Mouse (Mus musculus) large intestine, adult 2 months (tissue): ENCODE results near the gene Gm10277. TPM values are rescaled to one million over a fixed set of nuclear protein-coding genes. Genes with fewer than 3 reads are reported as not detected.
"Not testable (repeated sequence)": the region's sequence is repeated elsewhere in the genome, so short reads cannot be mapped to it uniquely, and the experiment has no call there.

ENCODE experiments used
- DNase-seq: peaks from one replicate; pipeline ENCODE4 v3.0.0-alpha.2; 2012; ENCODE audit warnings: low read depth, low spot score
- WGBS: fragments of 180-500 bp; shearing (Covaris S2); methylation state at CpG from one replicate; pipeline ENCODE4 v1.1.7; 2018; 5-methylcytosine and 5-hydroxymethylcytosine counted together
- polyA plus RNA-seq: library from polyadenylated mRNA; depleted of rRNA; stranded (reverse); fragments of >200 nt; gene quantifications from 2 replicates; pipeline ENCODE4 v1.2.3, GENCODE M21; 2012

Gm10277 gene
- polyA plus RNA-seq, 1 experiment, result 0.02 TPM

GRCm38 (mm10) chr11:77779240-77779639 lies 8.3 kb downstream of the Gm10277 start:
- DNase-seq, result no peak
- WGBS, result 81% methylated on average over 1 of the region's 1 CpGs

GRCm38 (mm10) chr11:77777937-77778336 lies 9.6 kb downstream of the Gm10277 start:
- 96% methylated on average over 17 of the region's 17 CpGs for WGBS
- DNase-seq, result no peak

- DNase-seq, result no peak
- 93% methylated on average over 17 of the region's 17 CpGs for WGBS
These were observed 10.1 kb downstream of the Gm10277 start for GRCm38 (mm10) chr11:77777436-77777835.

GRCm38 (mm10) chr11:77775701-77776400 lies 11.7 kb downstream of the Gm10277 start:
- DNase-seq, result no peak
- WGBS, result 70% methylated on average over 9 of the region's 9 CpGs

- DNase-seq, result no peak
These were observed 15.5 kb downstream of the Gm10277 start for GRCm38 (mm10) chr11:77771879-77772713.

GRCm38 (mm10) chr11:77770346-77770745 lies 17.2 kb downstream of the Gm10277 start:
- no peak for DNase-seq
- 58% methylated on average over 8 of the region's 8 CpGs for WGBS

More at GRCm38 (mm10) chr11:77771879-77772713, 15.5 kb downstream of the Gm10277 start:
- WGBS, result 32% methylated on average over 8 of the region's 8 CpGs

- 79% methylated on average over 4 of the region's 4 CpGs for WGBS
These were observed 18.1 kb downstream of the Gm10277 start for GRCm38 (mm10) chr11:77769496-77769895.

GRCm38 (mm10) chr11:77766351-77767001 lies 21.1 kb downstream of the Gm10277 start:
- DNase-seq, result no peak
- WGBS, result 5% methylated on average over 35 of the region's 35 CpGs

More at GRCm38 (mm10) chr11:77769496-77769895, 18.1 kb downstream of the Gm10277 start:
- no peak for DNase-seq

- whole genome bisulfite sequencing, result 24% methylated on average over 4 of the region's 4 CpGs
- no peak for DNase-seq
These were observed 22.1 kb downstream of the Gm10277 start for GRCm38 (mm10) chr11:77765459-77765777.

GRCm38 (mm10) chr11:77764694-77765458 lies 22.7 kb downstream of the Gm10277 start:
- WGBS, result 28% methylated on average over 9 of the region's 9 CpGs

GRCm38 (mm10) chr11:77763673-77764340 lies 23.7 kb downstream of the Gm10277 start:
- DNase-seq, result no peak
- WGBS, result 6% methylated on average over 26 of the region's 26 CpGs

More at GRCm38 (mm10) chr11:77764694-77765458, 22.7 kb downstream of the Gm10277 start:
- DNase-seq, result no peak

- WGBS, result 3% methylated on average over 78 of the region's 79 CpGs
- DNase-seq, result no peak
These were observed 24.5 kb downstream of the Gm10277 start, which contains the start of gene Myo18a for GRCm38 (mm10) chr11:77762783-77763672. TSS of gene Myo18a (plus strand) at chr11:77763246.

GRCm38 (mm10) chr11:77760031-77760430 lies 27.5 kb downstream of the Gm10277 start:
- WGBS, result 90% methylated on average over 4 of the region's 4 CpGs
- DNase-seq, result no peak

GRCm38 (mm10) chr11:77753469-77753868 lies 34.1 kb downstream of the Gm10277 start:
- WGBS, result 85% methylated on average over 3 of the region's 3 CpGs
- DNase-seq, result no peak

GRCm38 (mm10) chr11:77752525-77752924 lies 35.0 kb downstream of the Gm10277 start:
- 73% methylated on average over 5 of the region's 5 CpGs for WGBS
- DNase-seq, result no peak

GRCm38 (mm10) chr11:77748996-77749395 lies 38.6 kb downstream of the Gm10277 start:
- DNase-seq, result no peak
- WGBS, result 85% methylated on average over 5 of the region's 5 CpGs

GRCm38 (mm10) chr11:77747103-77747502 lies 40.4 kb downstream of the Gm10277 start:
- WGBS, result 93% methylated on average over 14 of the region's 15 CpGs

GRCm38 (mm10) chr11:77746652-77747051 lies 40.9 kb downstream of the Gm10277 start:
- WGBS, result 82% methylated on average over 4 of the region's 4 CpGs
- DNase-seq, result no peak

More at GRCm38 (mm10) chr11:77747103-77747502, 40.4 kb downstream of the Gm10277 start:
- not testable (repeated sequence) for DNase-seq
